Comparison of ENCODE assay signal across 10 mouse cellular contexts in the genomic region with DNA sequence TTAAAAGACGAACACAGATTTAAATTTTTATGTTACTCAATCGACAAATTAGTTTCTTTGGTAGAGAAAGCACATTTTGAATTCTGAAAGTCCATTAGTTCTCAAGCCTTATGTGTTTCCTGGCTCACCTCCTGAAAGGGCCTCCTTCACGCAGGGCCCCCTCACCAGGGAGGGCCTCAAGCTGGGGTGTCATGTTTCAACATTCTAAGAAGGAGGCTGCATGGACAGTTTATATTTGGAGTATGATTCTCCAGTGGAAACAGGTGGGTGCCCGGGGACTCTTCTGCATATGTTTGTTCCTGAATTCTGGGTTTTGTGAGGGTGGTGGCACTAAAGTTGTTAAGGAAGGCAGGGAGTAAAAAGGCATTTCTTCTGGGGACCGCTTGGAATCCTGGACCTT. TPM values are rescaled to one million over a fixed set of nuclear protein-coding genes. Genes with fewer than 3 reads are reported as not detected.
DNase-seq lines count a peak whose midpoint lies in the region; ATAC-seq and TF ChIP-seq lines count a peak whose summit lies in the region.
"Had no signal": no experiment of that assay in that cellular context is flagged by ENCODE, and none has a peak within 500 bp of the region (broad histone marks: within the 10 kb centered on the region; RNA-seq: fewer than 3 reads in every experiment).

No protein-coding gene starts in this region.

- DNase-seq in lung, adult 2 months, result no peak
- DNase-seq in forelimb bud, embryonic 11.5 days (ENCODE audit: low read depth, low spot score), result peak; percentile 29
- DNase-seq in midbrain, embryonic 11.5 days (ENCODE audit: low spot score, missing footprints), result no peak
- no peak for DNase-seq in layer of hippocampus, postnatal 36 days
- no peak for DNase-seq in yolk sac, embryonic 10.5 days (ENCODE audit: low spot score)
- no peak for DNase-seq in adrenal gland, adult (ENCODE audit: inconsistent age in 2 of 2, low spot score in 1 of 2)
- DNase-seq: kidney, adult 2 months; lung, postnatal 36 days had no signal

- no peaks in the 10 kb centered on the region for H3K27me3 ChIP-seq in lung, embryonic 15.5 days
- H3K27me3 ChIP-seq in midbrain, embryonic 11.5 days (ENCODE audit: control insufficient read depth, insufficient read depth, low read length), result no peaks in the 10 kb centered on the region

- no peaks in the 10 kb centered on the region; the same call in 1 of the 2 replicates for H3K4me1 ChIP-seq in lung, embryonic 15.5 days
- H3K4me1 ChIP-seq in lung, adult 2 months (ENCODE audit: control insufficient read depth, insufficient read depth, low read length), result no peaks in the 10 kb centered on the region
- peaks cover 3% of the 10 kb centered on the region; the same call in 1 of the 2 replicates for H3K4me1 ChIP-seq in midbrain, embryonic 11.5 days (ENCODE audit: control insufficient read depth, insufficient read depth, low read length)

- 0 out of 2 replicates have a peak overlapping the region, but pooled peaks have one; percentile 4 for H3K4me3 ChIP-seq in lung, embryonic 15.5 days
- no peak overlapping the region for H3K4me3 ChIP-seq in lung, adult 2 months (replicated peaks; ENCODE audit: extremely low read depth, low read depth, low read length)
- peak overlapping the region; percentile 15; the same call in 1 of the 2 replicates for H3K4me3 ChIP-seq in midbrain, embryonic 11.5 days (ENCODE audit: low read depth, low read length)

- TF ChIP-seq POLR2A in lung, adult 2 months (IDR thresholded peaks at IDR 0.05; ENCODE audit: borderline replicate concordance, extremely low read depth, low read depth, low read length), result no peak

- H3K27ac ChIP-seq in lung, embryonic 15.5 days, result 0 out of 2 replicates have a peak overlapping the region, but pooled peaks have one; percentile 6
- no peak overlapping the region for H3K27ac ChIP-seq in midbrain, embryonic 11.5 days (ENCODE audit: low read depth, low read length)

- ATAC-seq in lung, embryonic 15.5 days (ENCODE audit: borderline replicate concordance, extremely low read depth, low FRiP score, low TSS enrichment), result no peak
- no peak for ATAC-seq in midbrain, embryonic 11.5 days (ENCODE audit: low FRiP score)
- ATAC-seq: Patski had no signal

- 33% methylated on average over 5 of the region's 5 CpGs for WGBS in lung, embryonic 15.5 days
- WGBS in lung, adult 2 months, result 50% methylated on average over 5 of the region's 5 CpGs
- 38% methylated on average over 5 of the region's 5 CpGs for WGBS in midbrain, embryonic 11.5 days

- peaks cover 14% of the 10 kb centered on the region; the same call in 1 of the 2 replicates for H3K36me3 ChIP-seq in lung, embryonic 15.5 days
- no peaks in the 10 kb centered on the region; the same call in 1 of the 2 replicates for H3K36me3 ChIP-seq in midbrain, embryonic 11.5 days (ENCODE audit: control insufficient read depth, insufficient read depth, low read length)

- H3K9ac ChIP-seq in lung, embryonic 15.5 days, result no peak overlapping the region
- H3K9ac ChIP-seq in midbrain, embryonic 11.5 days (ENCODE audit: low read length), result peak overlapping the region; percentile 12; the same call in 1 of the 2 replicates

- H3K4me2 ChIP-seq in lung, embryonic 15.5 days, result peak overlapping the region; percentile 8; the same call in 1 of the 2 replicates
- peak overlapping the region; percentile 35 for H3K4me2 ChIP-seq in midbrain, embryonic 11.5 days

- TF ChIP-seq CTCF in lung, adult 2 months (IDR thresholded peaks at IDR 0.05; ENCODE audit: insufficient read depth, low read length), result no peak

- H3K9me3 ChIP-seq in lung, embryonic 15.5 days, result no peaks in the 10 kb centered on the region
- no peaks in the 10 kb centered on the region for H3K9me3 ChIP-seq in midbrain, embryonic 11.5 days (ENCODE audit: control insufficient read depth, low read length)

RNA-seq across cellular contexts. Expression of gene Armcx4, which starts 1.4 kb away (rescaled TPM):
- polyA plus RNA-seq in lung, embryonic 15.5 days (2015; fragmentation: Nextera tagmentation; extraction: Ambion mirVana), result 5.8 and 6.1 TPM in 2 replicates
- 2.1 and 4.1 TPM in 2 replicates for polyA plus RNA-seq in lung, adult 2 months (2012; rRNA removed)
- 6.9 and 7.6 TPM in 2 replicates for polyA plus RNA-seq in midbrain, embryonic 11.5 days (2014; fragmentation: Nextera tagmentation; extraction: Ambion mirVana)
- total RNA-seq in layer of hippocampus, postnatal 36 days (2021), result 10 to 100 TPM; 34.0 to 35.0 TPM

RNA-seq across cellular contexts. Expression of gene Armcx1, which starts 32.8 kb away (rescaled TPM):
- polyA plus RNA-seq in lung, embryonic 15.5 days (2015; fragmentation: Nextera tagmentation; extraction: Ambion mirVana), result 49.0 and 52.6 TPM in 2 replicates
- 3.8 and 8.0 TPM in 2 replicates for polyA plus RNA-seq in lung, adult 2 months (2012; rRNA removed)
- 48.2 and 50.0 TPM in 2 replicates for polyA plus RNA-seq in midbrain, embryonic 11.5 days (2014; fragmentation: Nextera tagmentation; extraction: Ambion mirVana)
- 10 to 100 TPM; 58.5 to 60.7 TPM for total RNA-seq in layer of hippocampus, postnatal 36 days (2021)
- polyA plus RNA-seq: Patski had no signal
